Mouse (Mus musculus): ENCODE results near the gene Hormad2.

The Hormad2 gene

GRCm38 (mm10) chr11:4299735-4300474, 141.0 kb downstream of the Hormad2 start:
- DNase-seq: no peak

GRCm38 (mm10) chr11:4299191-4299590, 141.7 kb downstream of the Hormad2 start:
- no peak for DNase-seq

GRCm38 (mm10) chr11:4298615-4299014, 142.3 kb downstream of the Hormad2 start:
- DNase-seq: no peak

GRCm38 (mm10) chr11:4297753-4298152, 143.2 kb downstream of the Hormad2 start:
- DNase-seq: no peak

- no peak for DNase-seq
These were observed 144.2 kb downstream of the Hormad2 start for GRCm38 (mm10) chr11:4296610-4297275.
